Mouse (Mus musculus): ENCODE data around the gene Podxl2.

Podxl2 gene

GRCm38 (mm10) chr6:88803051-88803450 is 71.8 kb downstream of the Podxl2 start:
- no peak for DNase-seq (ENCODE audit: low read depth, low spot score)

GRCm38 (mm10) chr6:88800735-88801134 is 74.1 kb downstream of the Podxl2 start:
- DNase-seq (ENCODE audit: low read depth, low spot score) = peak; percentile 98

- no peak for DNase-seq (ENCODE audit: low read depth, low spot score)
These were observed 74.7 kb downstream of the Podxl2 start for GRCm38 (mm10) chr6:88800191-88800590.

GRCm38 (mm10) chr6:88794561-88794971 is 80.3 kb downstream of the Podxl2 start:
- peak; percentile 86 for DNase-seq (ENCODE audit: low read depth, low spot score)

GRCm38 (mm10) chr6:88793872-88794271 is 81.0 kb downstream of the Podxl2 start:
- peak; percentile 72 for DNase-seq (ENCODE audit: low read depth, low spot score)

- peak; percentile 70 for DNase-seq (ENCODE audit: low read depth, low spot score)
These were observed 81.6 kb downstream of the Podxl2 start for GRCm38 (mm10) chr6:88793243-88793642.

All from brain, adult 2 months (tissue).